Mouse (Mus musculus): Measurements from ENCODE around the gene Rasal1.

DNA sequence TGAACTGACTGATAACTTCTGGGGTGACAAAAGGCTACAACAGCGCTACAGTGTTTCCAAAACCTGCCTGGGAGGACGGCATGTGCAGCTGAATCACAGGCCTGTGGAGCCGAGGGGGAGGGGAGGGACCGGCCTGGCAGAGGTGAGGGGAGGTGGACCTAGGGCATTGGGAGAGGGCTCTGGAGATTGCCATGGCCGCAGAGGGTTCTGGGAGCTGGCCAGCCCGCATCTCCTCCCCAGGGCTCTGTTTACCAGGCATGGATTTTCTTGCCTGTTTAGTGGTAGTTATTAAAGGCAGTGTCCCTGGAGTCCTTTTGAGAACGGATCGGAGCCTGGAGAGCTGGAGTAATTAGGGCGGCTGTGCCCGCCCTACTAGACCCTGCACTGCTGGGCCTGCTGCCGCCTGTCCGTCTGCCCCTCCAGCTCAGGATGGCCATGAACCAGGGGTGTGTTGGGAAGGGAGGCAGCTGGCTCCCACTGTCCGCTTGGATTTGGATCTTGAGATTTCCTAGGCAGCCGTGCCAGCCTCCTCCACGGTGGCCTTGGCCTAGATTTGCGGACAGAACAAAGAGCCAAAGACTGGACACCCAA lies 50.3 kb downstream of the Rasal1 start:
- no peak for TF ChIP-seq CTCF (IDR thresholded peaks at IDR 0.05; ENCODE audit: control insufficient read depth, insufficient read depth, insufficient replicate concordance, low read depth, low read length)
- TF ChIP-seq POLR2A (IDR thresholded peaks at IDR 0.05; ENCODE audit: control insufficient read depth, low read depth, low read length): no peak
